Mouse (Mus musculus) stomach, postnatal 0 days (tissue): ENCODE data around the gene Golga4.

Experiments
- CTCF ChIP-seq: IDR thresholded peaks from 2 replicates; pipeline ENCODE4 v1.5.1; 2016; ENCODE audit warnings: antibody characterized with exemption, low read depth, mild to moderate bottlenecking, moderate library complexity
- EP300 ChIP-seq: optimal IDR thresholded peaks from 2 replicates; pipeline ENCODE3; 2016; ENCODE audit warnings: antibody characterized with exemption

GRCm38 (mm10) chr9:118571701-118572100 lies 65.6 kb downstream of the Golga4 start:
- TF ChIP-seq CTCF (no peak), EP300 (no peak)
